Mouse (Mus musculus) cortical plate, adult 2 months (tissue): ENCODE results near the gene Sptssa.

ENCODE experiments used
- CTCF ChIP-seq: fragments of 200-500 bp; IDR thresholded peaks from 2 replicates; pipeline ENCODE4 v1.5.1; 2011; ENCODE audit warnings: mild to moderate bottlenecking, control low read depth, low read length; ENCODE audit not compliant: insufficient read depth; ENCODE audit errors: extremely low read depth
- POLR2A ChIP-seq: fragments of 200-500 bp; IDR thresholded peaks from 2 replicates; pipeline ENCODE4 v1.6.1; 2011; ENCODE audit warnings: mild to moderate bottlenecking, low read length, control low read depth; ENCODE audit not compliant: insufficient read depth; ENCODE audit errors: extremely low read depth

DNA sequence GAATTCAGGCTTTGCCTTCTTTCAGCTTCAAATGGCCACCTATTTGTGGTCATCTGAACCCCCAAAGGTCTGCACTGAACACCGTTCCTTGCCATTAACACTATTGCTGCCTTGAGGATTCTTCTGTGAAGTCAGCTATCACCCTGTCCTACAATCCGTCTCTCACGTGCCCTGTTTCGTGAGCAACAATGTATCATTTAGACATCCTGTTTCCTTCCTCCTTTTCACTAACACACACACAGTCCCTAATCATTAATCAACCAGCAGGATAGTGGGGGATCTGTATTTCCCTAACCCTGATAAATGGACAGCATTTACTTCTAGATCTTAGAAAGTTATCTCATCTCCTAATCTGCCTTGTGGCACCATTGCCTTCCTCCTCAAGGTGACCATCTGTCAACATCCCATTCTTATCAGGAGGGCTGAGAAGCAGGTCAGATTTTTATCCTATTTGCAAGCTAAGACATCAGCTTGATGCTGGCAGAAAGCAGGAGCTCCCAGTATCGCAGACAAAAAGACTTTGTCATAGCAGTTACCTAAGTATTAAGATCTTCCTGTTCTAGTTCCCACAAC, 13.0 kb downstream of the Sptssa start:
- TF ChIP-seq CTCF (no peak), POLR2A (no peak)
